Mouse (Mus musculus): ENCODE measurements at regions not wholly inside any gene's neighbourhood (a gene's known extent, or its start where the extent isn't known, plus 50 kb on each side); places are given as distances from the start of the nearest gene placed in this dataset.

- Histone ChIP-seq H3K9me3 (replicated peaks; ENCODE audit: low read length) (no peaks in the 10 kb centered on the region), H3K4me3 (replicated peaks in 1 of 3; ENCODE audit: low read depth in 2 of 3, low read length in 2 of 3, poor library complexity in 1 of 3) (no peak overlapping the region), H3K27ac (ENCODE audit: insufficient read depth, low read depth) (no peak overlapping the region), H3K4me2 (ENCODE audit: insufficient read depth, low read depth, poor library complexity, severe bottlenecking) (no peak overlapping the region), H3K9ac (ENCODE audit: insufficient read depth, low read depth) (no peak overlapping the region), H3K36me3 (replicated peaks in 1 of 2; ENCODE audit: control insufficient read depth in 1 of 2, insufficient read depth in 1 of 2, low read length in 1 of 2) (no peaks in the 10 kb centered on the region), H3K79me2 (replicated peaks; ENCODE audit: control insufficient read depth, extremely low read depth, insufficient read depth, poor library complexity, severe bottlenecking) (no peaks in the 10 kb centered on the region), H3K27me3 (replicated peaks) (no peaks in the 10 kb centered on the region), H3K4me1 (ENCODE audit: control insufficient read depth in 1 of 2, insufficient read depth in 2 of 2) (no peaks in the 10 kb centered on the region)
- in situ Hi-C loops (cut with MboI; ENCODE audit: low pct_ligation_motif_present, low pct_unique_long_range_greater_than_20kb, low sequenced_read_pairs) (no loop called here), dilution Hi-C loops (cut with MboI; ENCODE audit: extremely low pct_ligation_motif_present, extremely low pct_unique_long_range_greater_than_20kb, low sequenced_read_pairs) (no loop called here)
- no peak for TF ChIP-seq CHD2 (IDR thresholded peaks at IDR 0.05; ENCODE audit: low read length)
- no peak for TF ChIP-seq JUN (IDR thresholded peaks at IDR 0.05; ENCODE audit: insufficient read depth, low read depth, low read length)
- no peak for TF ChIP-seq SIN3A (IDR thresholded peaks at IDR 0.05; ENCODE audit: low read length)
- TF ChIP-seq USF2 (conservative IDR thresholded peaks at IDR 0.05; ENCODE audit: low read depth, low read length): no peak
- TF ChIP-seq MEF2A (IDR thresholded peaks at IDR 0.05; ENCODE audit: borderline replicate concordance, low read depth, low read length): no peak
- TF ChIP-seq ELF1 (IDR thresholded peaks at IDR 0.05; ENCODE audit: low read depth, low read length): no peak
- no peak for TF ChIP-seq MAZ (IDR thresholded peaks at IDR 0.05; ENCODE audit: low read depth, low read length)
- TF ChIP-seq CHD1 (IDR thresholded peaks at IDR 0.05; ENCODE audit: low read depth, low read length): no peak
- TF ChIP-seq PAX5 (IDR thresholded peaks at IDR 0.05; ENCODE audit: low read length): no peak
- TF ChIP-seq TCF12 (IDR thresholded peaks at IDR 0.05; ENCODE audit: low read depth, low read length): no peak
- no peak for TF ChIP-seq NELFE (IDR thresholded peaks at IDR 0.05; ENCODE audit: low read depth, low read length)
- no peak for TF ChIP-seq UBTF (IDR thresholded peaks at IDR 0.05; ENCODE audit: low read depth, low read length)
- no peak for TF ChIP-seq HCFC1 (IDR thresholded peaks at IDR 0.05; ENCODE audit: low read depth, low read length)
- TF ChIP-seq EP300 (IDR thresholded peaks at IDR 0.05; ENCODE audit: low read length): no peak
- TF ChIP-seq CTCF (conservative IDR thresholded peaks at IDR 0.05 in 1 of 2, IDR thresholded peaks at IDR 0.05 in 1 of 2; ENCODE audit: low read depth in 2 of 2, low read length in 2 of 2): no peak
- no peak for DNase-seq (ENCODE audit: extremely low read depth)
Measured at GRCm38 (mm10) chr8:56924724-56925123, 373.8 kb downstream of the Fbxo8 start.

- no peak for TF ChIP-seq POLR2A (IDR thresholded peaks at IDR 0.05; ENCODE audit: low read depth, low read length)
- no peak for TF ChIP-seq CHD1 (IDR thresholded peaks at IDR 0.05; ENCODE audit: low read depth, low read length)
- no peak for TF ChIP-seq MAZ (IDR thresholded peaks at IDR 0.05; ENCODE audit: low read depth, low read length)
- no peak for TF ChIP-seq JUN (IDR thresholded peaks at IDR 0.05; ENCODE audit: insufficient read depth, low read depth, low read length)
- no peak for TF ChIP-seq HCFC1 (IDR thresholded peaks at IDR 0.05; ENCODE audit: low read depth, low read length)
- no peak for TF ChIP-seq PAX5 (IDR thresholded peaks at IDR 0.05; ENCODE audit: low read length)
- TF ChIP-seq POLR2AphosphoS2 (IDR thresholded peaks at IDR 0.05; ENCODE audit: low read depth, low read length): no peak
- no peak for TF ChIP-seq ETS1 (conservative IDR thresholded peaks at IDR 0.05; ENCODE audit: low read depth, low read length)
- TF ChIP-seq GABPA (IDR thresholded peaks at IDR 0.05; ENCODE audit: insufficient replicate concordance, low read depth, low read length): no peak
- no peak for TF ChIP-seq MYC (IDR thresholded peaks at IDR 0.05; ENCODE audit: low read depth, low read length)
- TF ChIP-seq JUND (conservative IDR thresholded peaks at IDR 0.05; ENCODE audit: low read depth, low read length): no peak
- no peak for TF ChIP-seq ZNF384 (IDR thresholded peaks at IDR 0.05; ENCODE audit: low read depth, low read length)
- no peak for TF ChIP-seq TCF12 (IDR thresholded peaks at IDR 0.05; ENCODE audit: low read depth, low read length)
- no peak for TF ChIP-seq BHLHE40 (IDR thresholded peaks at IDR 0.05; ENCODE audit: low read depth, low read length)
- TF ChIP-seq UBTF (IDR thresholded peaks at IDR 0.05; ENCODE audit: low read depth, low read length): no peak
- TF ChIP-seq USF2 (conservative IDR thresholded peaks at IDR 0.05; ENCODE audit: low read depth, low read length): no peak
- TF ChIP-seq ZKSCAN1 (IDR thresholded peaks at IDR 0.05; ENCODE audit: borderline replicate concordance, low read depth, low read length): no peak
- no peak for TF ChIP-seq CHD2 (IDR thresholded peaks at IDR 0.05; ENCODE audit: low read length)
- no peak for TF ChIP-seq MEF2A (IDR thresholded peaks at IDR 0.05; ENCODE audit: borderline replicate concordance, low read depth, low read length)
- H3K9me3 ChIP-seq (replicated peaks; ENCODE audit: low read length): no peaks in the 10 kb centered on the region
- H3K4me2 ChIP-seq (ENCODE audit: insufficient read depth, low read depth, poor library complexity, severe bottlenecking): no peak overlapping the region
- DNase-seq (ENCODE audit: extremely low read depth): no peak
- no peaks in the 10 kb centered on the region for H3K79me2 ChIP-seq (replicated peaks; ENCODE audit: control insufficient read depth, extremely low read depth, insufficient read depth, poor library complexity, severe bottlenecking)
- H3K4me3 ChIP-seq (replicated peaks in 1 of 3; ENCODE audit: low read depth in 2 of 3, low read length in 2 of 3, poor library complexity in 1 of 3): no peak overlapping the region
- H3K4me1 ChIP-seq (ENCODE audit: control insufficient read depth in 1 of 2, insufficient read depth in 2 of 2): no peaks in the 10 kb centered on the region
- no peak overlapping the region for H3K9ac ChIP-seq (ENCODE audit: insufficient read depth, low read depth)
- H3K27me3 ChIP-seq (replicated peaks): no peaks in the 10 kb centered on the region
- no peak overlapping the region for H3K27ac ChIP-seq (ENCODE audit: insufficient read depth, low read depth)
- in situ Hi-C loops (cut with MboI; ENCODE audit: low pct_ligation_motif_present, low pct_unique_long_range_greater_than_20kb, low sequenced_read_pairs): no loop called here
- no peaks in the 10 kb centered on the region for H3K36me3 ChIP-seq (replicated peaks in 1 of 2; ENCODE audit: control insufficient read depth in 1 of 2, insufficient read depth in 1 of 2, low read length in 1 of 2)
- dilution Hi-C loops (cut with MboI; ENCODE audit: extremely low pct_ligation_motif_present, extremely low pct_unique_long_range_greater_than_20kb, low sequenced_read_pairs): no loop called here
Measured at GRCm38 (mm10) chr8:56927166-56927565, 376.3 kb downstream of the Fbxo8 start.
